Mouse (Mus musculus) liver, embryonic 11.5 days (tissue): ENCODE data around the gene Abca4. TPM values are rescaled to one million over a fixed set of nuclear protein-coding genes. Genes with fewer than 3 reads are reported as not detected.
"Not testable (repeated sequence)": the region's sequence is repeated elsewhere in the genome, so short reads cannot be mapped to it uniquely, and the experiment has no call there.

Experiments used
- ATAC-seq: fragments of 200-750 bp; cut with Nextera tagmentation; replicated peaks from 2 replicates; pipeline ENCODE4 v1.8.0; 2017; ENCODE audit warnings: moderate number of reproducible peaks, mild to moderate bottlenecking, moderate TSS enrichment, moderate library complexity; ENCODE audit not compliant: low FRiP score
- DNase-seq: peaks from one replicate; pipeline ENCODE4 v3.0.0-alpha.2; 2017; ENCODE audit warnings: low spot score
- H3K27ac ChIP-seq: fragments of 300-500 bp; sonication (generic); 2 replicates; pipeline ENCODE4 v1.5.1; 2014; ENCODE audit warnings: mild to moderate bottlenecking, low read depth, low read length, control low read depth
- H3K27me3 ChIP-seq: fragments of 300-500 bp; sonication (generic); replicated peaks from 2 replicates; pipeline ENCODE4 v1.6.1; 2014; ENCODE audit warnings: low read length, mixed read lengths; ENCODE audit not compliant: control insufficient read depth, insufficient read depth
- H3K36me3 ChIP-seq: fragments of 300-500 bp; sonication (generic); 2 replicates; pipeline ENCODE4 v1.6.1; 2014; ENCODE audit warnings: mild to moderate bottlenecking, low read length, moderate library complexity, mixed read lengths; ENCODE audit not compliant: control insufficient read depth, insufficient read depth
- H3K4me1 ChIP-seq: fragments of 300-500 bp; sonication (generic); replicated peaks from 2 replicates; pipeline ENCODE4 v1.6.1; 2014; ENCODE audit warnings: low read length, mixed read lengths; ENCODE audit not compliant: control insufficient read depth, insufficient read depth
- H3K4me2 ChIP-seq: fragments of 300-500 bp; sonication (generic); 2 replicates; pipeline ENCODE4 v1.6.1; 2014; ENCODE audit warnings: mild to moderate bottlenecking, control low read depth, moderate library complexity
- H3K4me3 ChIP-seq: fragments of 300-500 bp; sonication (generic); 2 replicates; pipeline ENCODE4 v1.5.1; 2014; ENCODE audit warnings: low read depth, low read length, control low read depth
- H3K9ac ChIP-seq: fragments of 300-500 bp; sonication (generic); 2 replicates; pipeline ENCODE4 v1.6.1; 2014; ENCODE audit warnings: low read depth, low read length, control low read depth
- H3K9me3 ChIP-seq: fragments of 300-500 bp; sonication (generic); 2 replicates; pipeline ENCODE4 v1.6.1; 2016; ENCODE audit warnings: low read length, inconsistent platforms, mixed read lengths; ENCODE audit not compliant: control insufficient read depth
- WGBS: fragments of 180-500 bp; shearing (Covaris S2); extraction: QIAGEN DNeasy Blood & Tissue Kit; methylation state at CpG from one replicate; pipeline ENCODE4 v1.1.7; 2014; 5-methylcytosine and 5-hydroxymethylcytosine counted together
- polyA plus RNA-seq: library from polyadenylated mRNA; unstranded; fragments of >200 nt; fragmentation: Nextera tagmentation; extraction: Ambion mirVana; gene quantifications from 2 replicates; pipeline ENCODE4 v1.2.1, GENCODE M21; 2014

Abca4 gene
- polyA plus RNA-seq, 1 experiment from 2014 or later: 3.2 TPM

DNA sequence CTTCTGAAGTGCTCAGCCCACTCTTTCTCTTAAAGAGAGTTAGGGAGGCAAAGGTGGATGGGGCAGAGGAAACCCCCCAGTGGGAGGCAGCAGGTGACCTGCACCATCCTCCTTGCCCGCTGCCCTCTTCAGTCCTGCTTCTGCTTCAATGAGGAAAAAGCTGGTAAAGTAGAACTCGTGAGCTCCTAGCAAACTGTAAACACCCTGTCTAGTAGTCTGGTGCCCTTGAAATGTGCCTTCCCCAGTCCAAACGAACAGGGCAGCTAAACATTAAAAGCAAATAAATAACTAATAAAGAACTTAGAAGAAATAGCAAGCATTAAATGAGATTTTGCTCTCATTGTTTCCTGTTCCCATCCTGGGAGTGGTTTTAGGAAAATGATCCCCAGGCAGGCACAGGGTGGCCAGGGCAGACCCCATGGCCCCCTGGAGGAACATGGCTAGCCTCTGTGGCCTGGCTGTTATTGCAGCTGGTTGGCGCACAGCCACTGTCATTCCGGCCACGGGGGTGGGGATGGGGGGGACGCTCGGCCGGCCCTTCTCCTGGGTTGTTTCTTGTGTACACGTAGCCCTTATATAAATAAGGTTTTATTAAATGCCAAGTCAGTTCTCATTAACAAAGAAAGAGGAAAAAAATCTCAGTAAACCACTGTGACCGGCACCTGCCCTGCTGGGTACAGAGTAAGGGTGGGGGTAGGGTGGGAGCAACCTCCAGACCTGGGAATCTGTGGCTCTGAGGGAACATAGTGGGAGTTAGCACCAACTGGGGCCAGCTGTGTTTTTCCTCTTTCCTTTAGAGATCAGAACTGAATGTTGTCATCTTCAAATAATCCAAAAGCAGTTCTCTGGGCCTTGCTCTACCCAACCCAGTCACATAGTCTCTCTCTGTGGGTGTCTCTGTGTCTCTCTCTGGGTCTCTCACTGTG is 28.7 kb downstream of the Abca4 start:
- ATAC-seq: no peak
- H3K4me2 ChIP-seq: no peak overlapping the region
- peaks cover 8% of the 10 kb centered on the region; the same call in 1 of the 2 replicates for H3K4me1 ChIP-seq
- no peak overlapping the region for H3K27ac ChIP-seq
- no peak for DNase-seq
- no peak overlapping the region for H3K9ac ChIP-seq
- H3K4me3 ChIP-seq: no peak overlapping the region
- H3K36me3 ChIP-seq: no peaks in the 10 kb centered on the region
- H3K9me3 ChIP-seq: no peaks in the 10 kb centered on the region
- WGBS: 62% methylated on average over 11 of the region's 11 CpGs
- H3K27me3 ChIP-seq: no peaks in the 10 kb centered on the region

DNA sequence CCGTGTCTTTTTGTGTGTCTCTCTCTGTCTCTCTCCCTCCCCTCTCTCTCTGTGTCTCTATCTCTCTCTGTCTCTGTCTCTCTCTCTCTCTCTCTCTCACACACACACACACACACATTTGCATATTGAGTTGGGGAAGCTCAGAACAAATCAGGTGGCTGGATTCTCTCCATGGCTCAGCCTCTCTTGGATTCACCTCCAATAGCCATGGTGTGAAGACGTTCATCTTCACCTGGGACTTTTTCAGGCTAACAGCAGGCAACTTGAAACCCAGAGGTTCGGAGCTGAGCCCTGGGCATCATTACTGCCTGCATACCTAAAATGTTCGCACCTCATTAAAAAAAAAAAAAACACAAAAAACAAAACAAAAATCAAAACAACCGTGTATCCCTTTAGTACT is 29.4 kb downstream of the Abca4 start:
- no peaks in the 10 kb centered on the region for H3K9me3 ChIP-seq
- H3K4me1 ChIP-seq: peaks cover 8% of the 10 kb centered on the region; the same call in 1 of the 2 replicates
- H3K4me2 ChIP-seq: no peak overlapping the region
- no peaks in the 10 kb centered on the region for H3K36me3 ChIP-seq
- WGBS: 73% methylated on average over 5 of the region's 5 CpGs
- H3K27me3 ChIP-seq: no peaks in the 10 kb centered on the region
- ATAC-seq: no peak
- H3K27ac ChIP-seq: peak overlapping the region; percentile 61; the same call in 1 of the 2 replicates
- DNase-seq: no peak
- H3K9ac ChIP-seq: no peak overlapping the region
- no peak overlapping the region for H3K4me3 ChIP-seq

DNA sequence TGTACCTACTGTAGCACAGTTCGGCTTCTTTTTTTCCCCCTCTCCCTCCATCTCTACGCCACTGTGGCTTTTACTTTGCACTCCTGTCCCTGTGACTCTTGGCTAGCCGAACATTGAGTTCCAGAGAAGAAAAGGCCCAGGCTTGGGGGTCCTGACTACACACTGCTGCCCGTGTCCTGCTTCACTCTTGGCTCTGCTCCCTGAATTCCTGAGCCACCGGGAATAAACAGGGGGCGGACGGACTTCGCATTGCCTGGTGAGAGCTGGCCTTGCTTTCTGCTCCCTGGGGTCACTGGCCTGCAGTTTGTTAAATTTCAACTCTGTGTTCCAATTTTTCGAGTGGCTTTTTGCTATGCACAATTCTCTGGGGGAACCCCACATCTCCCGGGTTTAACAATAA is 30.1 kb downstream of the Abca4 start:
- no peak for DNase-seq
- 52% methylated on average over 10 of the region's 10 CpGs for WGBS
- peak overlapping the region; percentile 33 for H3K4me2 ChIP-seq

DNA sequence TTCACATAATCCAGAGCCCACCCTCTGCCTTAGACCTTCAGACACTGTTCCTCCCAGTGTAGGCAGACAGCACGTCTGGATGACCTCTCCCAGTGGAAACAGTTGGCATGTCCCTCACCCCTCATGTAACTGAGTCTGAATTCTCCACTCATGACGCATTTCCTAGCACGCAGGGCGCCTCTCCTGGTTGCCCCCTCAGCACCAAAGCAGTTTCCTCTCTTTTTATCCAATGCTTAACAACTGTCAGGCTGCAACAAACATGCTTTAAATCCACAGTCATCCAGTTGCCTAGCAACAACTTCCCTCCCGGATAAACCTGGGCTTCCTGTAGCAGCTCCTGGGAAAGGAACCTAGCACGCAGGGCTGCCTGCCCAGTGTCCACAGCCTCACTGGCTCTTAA is 33.9 kb downstream of the Abca4 start:
- no peak overlapping the region for H3K27ac ChIP-seq
- peaks cover 6% of the 10 kb centered on the region; the same call in 1 of the 2 replicates for H3K4me1 ChIP-seq
- H3K27me3 ChIP-seq: no peaks in the 10 kb centered on the region
- no peak overlapping the region for H3K4me3 ChIP-seq
- H3K9ac ChIP-seq: no peak overlapping the region
- WGBS: 33% methylated on average over 6 of the region's 6 CpGs
- DNase-seq (no peak), ATAC-seq (no peak; the same call in 1 of the 2 replicates)
- no peaks in the 10 kb centered on the region for H3K9me3 ChIP-seq
- H3K36me3 ChIP-seq: no peaks in the 10 kb centered on the region
- no peak overlapping the region for H3K4me2 ChIP-seq

More for the DNA sequence above, 30.1 kb downstream of the Abca4 start:
- Histone ChIP-seq H3K36me3 (no peaks in the 10 kb centered on the region), H3K27me3 (no peaks in the 10 kb centered on the region), H3K4me3 (no peak overlapping the region), H3K9ac (no peak overlapping the region), H3K4me1 (peaks cover 8% of the 10 kb centered on the region; the same call in 1 of the 2 replicates), H3K27ac (peak overlapping the region; percentile 61), H3K9me3 (no peaks in the 10 kb centered on the region)
- no peak for ATAC-seq

DNA sequence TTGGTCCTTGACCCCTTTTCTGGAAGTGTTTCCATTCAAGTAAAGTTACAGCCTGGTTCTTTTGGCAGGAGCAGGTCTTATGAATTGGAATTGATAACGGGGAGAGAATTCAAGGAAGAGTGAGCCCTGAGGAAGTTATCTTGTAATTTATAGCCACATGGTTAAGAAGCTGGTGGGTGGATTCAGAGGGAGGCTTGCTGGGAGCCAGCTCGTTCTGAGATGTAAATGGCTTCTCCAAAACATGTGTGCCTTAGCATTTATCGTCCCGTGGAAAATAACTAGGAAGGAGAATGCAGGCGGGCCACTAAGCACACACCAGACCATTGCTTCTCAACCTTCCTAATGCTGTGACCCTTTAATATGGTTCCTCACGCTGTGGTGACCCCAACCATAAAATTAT is 34.9 kb downstream of the Abca4 start:
- ATAC-seq (no peak), DNase-seq (no peak)
- no peaks in the 10 kb centered on the region for H3K27me3 ChIP-seq
- no peak overlapping the region for H3K9ac ChIP-seq
- H3K36me3 ChIP-seq: no peaks in the 10 kb centered on the region
- H3K27ac ChIP-seq: no peak overlapping the region
- H3K4me3 ChIP-seq: no peak overlapping the region
- no peak overlapping the region for H3K4me2 ChIP-seq
- H3K4me1 ChIP-seq: peaks cover 2% of the 10 kb centered on the region; the same call in 1 of the 2 replicates
- WGBS: 73% methylated on average over 6 of the region's 6 CpGs
- H3K9me3 ChIP-seq: no peaks in the 10 kb centered on the region

DNA sequence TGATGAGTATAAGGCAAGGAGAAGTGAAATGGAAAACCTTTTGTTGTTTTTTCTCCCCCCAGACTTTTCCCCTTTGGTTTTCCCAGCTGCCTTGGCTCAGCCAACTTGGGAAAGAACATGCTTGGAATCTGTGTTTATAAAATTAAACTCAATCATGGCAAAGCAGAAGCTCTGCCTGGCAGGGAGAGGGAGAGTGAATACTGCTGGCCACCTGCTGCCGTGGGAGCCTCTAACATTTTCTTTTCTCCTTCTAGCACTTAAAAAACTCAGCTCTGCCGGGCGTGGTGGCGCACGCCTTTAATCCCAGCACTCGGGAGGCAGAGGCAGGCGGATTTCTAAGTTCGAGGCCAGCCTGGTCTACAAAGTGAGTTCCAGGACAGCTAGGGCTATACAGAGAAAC is 37.4 kb downstream of the Abca4 start:
- not testable (repeated sequence) for H3K9me3 ChIP-seq, H3K27me3 ChIP-seq, H3K9ac ChIP-seq, DNase-seq, H3K4me2 ChIP-seq, H3K36me3 ChIP-seq, H3K4me1 ChIP-seq, H3K4me3 ChIP-seq, ATAC-seq, H3K27ac ChIP-seq
- 87% methylated on average over 8 of the region's 8 CpGs for WGBS

DNA sequence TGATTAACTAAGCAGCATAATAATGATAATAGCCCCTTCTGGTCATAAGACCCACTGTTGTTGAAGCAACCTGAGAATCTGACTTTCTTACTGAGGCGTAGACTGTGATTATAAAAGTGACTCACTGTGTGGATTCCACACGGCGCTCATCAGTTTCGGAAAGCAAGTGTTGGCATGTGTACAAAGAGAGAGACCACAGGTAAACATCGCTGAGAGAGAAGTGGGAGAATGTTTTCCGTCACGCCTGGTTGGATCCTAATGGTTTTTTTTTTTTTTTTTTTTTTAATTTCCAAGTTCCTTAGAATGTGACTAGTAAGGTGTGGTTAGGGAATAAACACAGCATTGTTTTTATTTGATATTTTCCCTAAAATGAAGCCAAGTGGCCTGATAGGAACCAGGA is 38.1 kb downstream of the Abca4 start:
- WGBS: 89% methylated on average over 7 of the region's 7 CpGs
- no peak for DNase-seq
- Histone ChIP-seq H3K36me3 (no peaks in the 10 kb centered on the region), H3K27ac (no peak overlapping the region), H3K4me2 (no peak overlapping the region), H3K9ac (no peak overlapping the region), H3K4me3 (no peak overlapping the region), H3K27me3 (no peaks in the 10 kb centered on the region), H3K4me1 (no peaks in the 10 kb centered on the region), H3K9me3 (no peaks in the 10 kb centered on the region)
- ATAC-seq: no peak

DNA sequence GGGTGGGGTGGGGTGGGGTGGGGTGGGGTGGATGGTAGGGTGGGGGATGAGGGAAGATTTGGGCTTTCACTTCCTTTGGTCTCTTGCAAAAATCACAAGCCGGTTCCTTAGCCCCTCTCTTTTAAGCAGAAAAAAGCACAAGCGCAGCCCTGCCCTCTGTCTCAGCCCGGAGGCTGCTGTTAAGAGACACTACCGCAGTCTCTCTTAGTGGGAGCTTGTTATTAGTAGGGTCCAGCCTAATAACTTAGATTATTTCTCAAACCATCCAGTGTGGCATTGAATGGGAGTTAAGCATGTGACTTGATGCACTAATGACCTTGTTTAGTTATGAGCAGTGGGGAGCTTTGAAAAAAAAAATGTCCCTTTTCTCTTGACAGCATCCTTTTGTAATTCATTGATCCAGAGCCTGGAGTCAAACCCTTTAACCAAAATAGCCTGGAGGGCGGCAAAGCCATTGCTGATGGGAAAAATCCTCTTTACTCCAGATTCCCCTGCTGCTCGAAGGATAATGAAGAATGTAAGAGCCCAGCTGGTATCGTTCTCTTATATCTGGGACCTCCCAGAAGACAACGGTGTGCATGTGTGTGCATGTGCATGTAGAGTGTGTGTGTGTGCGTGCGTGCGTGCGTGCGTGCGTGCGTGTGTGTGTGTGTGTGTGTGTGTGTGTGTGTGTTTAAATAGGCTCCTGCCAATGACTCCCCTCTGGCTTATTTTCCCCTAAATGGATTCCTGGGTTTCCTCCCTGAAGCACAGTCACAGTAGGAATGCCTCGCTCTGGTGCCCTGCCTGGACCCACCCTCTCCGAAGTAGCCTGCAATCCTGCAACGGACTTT is 41.1 kb downstream of the Abca4 start:
- no peak overlapping the region for H3K4me2 ChIP-seq
- no peak overlapping the region for H3K4me3 ChIP-seq
- no peak for ATAC-seq
- H3K4me1 ChIP-seq: peaks cover 13% of the 10 kb centered on the region
- H3K36me3 ChIP-seq: no peaks in the 10 kb centered on the region
- no peak overlapping the region for H3K9ac ChIP-seq
- H3K9me3 ChIP-seq: no peaks in the 10 kb centered on the region
- no peak for DNase-seq
- H3K27ac ChIP-seq: no peak overlapping the region
- no peaks in the 10 kb centered on the region for H3K27me3 ChIP-seq
- 78% methylated on average over 18 of the region's 18 CpGs for WGBS
